Mouse (Mus musculus): ENCODE measurements around the gene Gm42669. TPM values are rescaled to one million over a fixed set of nuclear protein-coding genes. Genes with fewer than 3 reads are reported as not detected.

Gene Gm42669
- 0.08 TPM for polyA plus RNA-seq (2014; fragmentation: Illumina TruSeq; extraction: RNeasy Lipid Tissue Mini Kit (QIAGEN cat#74804); ENCODE audit: insufficient read depth, low read depth, low replicate concordance)

DNA sequence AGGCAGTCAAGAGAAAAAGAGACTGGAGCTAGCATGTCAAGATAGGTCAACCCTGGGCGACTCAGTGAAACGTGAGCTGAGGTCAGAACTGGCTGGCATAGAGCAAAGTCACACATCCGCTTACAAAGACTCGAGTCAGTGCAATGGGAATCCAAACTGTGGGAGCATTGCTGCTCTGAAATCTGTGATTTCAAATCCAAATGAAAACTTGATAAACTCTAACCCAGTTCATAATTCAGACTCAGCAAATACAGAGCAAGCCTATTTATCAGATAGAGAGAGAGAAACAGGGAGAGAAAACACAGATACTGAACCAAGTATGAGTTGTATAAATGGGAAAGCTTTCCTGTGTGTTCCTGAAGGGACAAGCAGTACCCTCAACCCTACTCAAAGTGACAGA is at the start of gene Gm42669:
Gene Gm42669 (plus strand): TSS at position 301 of the 400 bp plus-strand sequence.

DNA sequence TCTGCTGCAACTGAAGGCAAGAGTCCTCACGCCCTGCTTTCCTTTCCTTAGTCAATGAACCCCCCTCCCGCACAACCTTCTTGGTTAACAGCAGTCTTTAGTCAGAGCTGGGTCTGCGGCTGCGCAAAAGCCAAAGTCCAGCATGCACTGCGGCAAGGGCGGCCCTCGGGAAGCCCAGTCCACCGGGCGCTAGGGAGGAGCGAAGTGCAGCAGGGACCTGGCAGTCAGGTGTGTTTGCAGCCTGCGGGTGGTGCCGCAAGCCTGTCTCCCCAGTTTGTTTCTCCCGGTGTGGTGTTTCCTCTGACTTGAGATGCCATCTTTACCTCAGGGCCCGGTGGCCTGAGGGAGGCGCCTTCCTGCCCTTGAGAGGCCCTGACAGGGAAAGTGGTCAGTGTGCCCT is 27.2 kb downstream of the Gm42669 start, which contains the start of gene 1700028K03Rik:
Gene 1700028K03Rik (plus strand): TSS at position 129 of the 400 bp plus-strand sequence.

DNA sequence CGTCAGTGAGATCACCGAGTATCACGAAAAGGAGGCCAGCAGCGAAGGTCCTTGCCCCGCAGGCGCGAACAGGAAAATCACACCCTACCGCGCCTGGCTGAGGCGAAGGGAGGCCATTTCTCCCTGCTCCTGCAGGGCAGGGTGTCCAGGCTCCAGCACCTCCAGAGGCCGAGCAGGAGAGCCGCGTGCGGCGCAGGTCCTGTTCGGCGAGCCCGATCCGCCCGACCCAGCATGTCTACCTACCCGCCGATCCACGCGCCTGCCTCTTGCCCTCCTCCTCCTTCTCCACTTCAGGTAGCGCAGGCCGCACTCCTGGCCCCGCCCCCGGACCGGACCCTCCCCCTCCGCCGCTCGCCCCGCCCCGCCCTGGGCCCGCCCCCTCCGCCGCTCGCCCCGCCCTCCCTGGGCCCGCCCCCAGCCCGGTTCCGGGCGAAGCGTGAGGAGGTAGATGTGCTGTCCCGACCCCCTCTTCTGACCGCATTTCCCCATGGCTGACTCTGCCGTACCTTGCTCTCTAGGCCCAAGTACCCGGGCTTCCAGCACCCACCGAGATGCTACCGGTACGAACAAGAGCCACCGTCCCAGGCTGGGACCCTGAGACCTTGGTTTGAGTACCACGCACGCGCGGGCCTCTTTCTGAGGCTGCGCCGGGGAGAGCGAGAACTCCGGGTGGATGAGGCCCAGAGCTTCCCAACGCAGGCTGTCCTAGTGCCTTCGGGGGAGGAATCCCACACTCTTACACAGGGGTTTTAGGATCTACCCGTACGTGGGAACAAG is 90.1 kb downstream of the Gm42669 start, which contains the start of the genes Rpap2 and Glmn:
Gene Rpap2 (plus strand): TSS at position 73 of the 777 bp plus-strand sequence.
Gene Glmn (minus strand): TSS at position 588 of the 777 bp plus-strand sequence.

Other genes starting within 250 kb of the Gm42669 start
- gene Tgfbr3, start 218.0 kb upstream of the Gm42669 start, polyA plus RNA-seq (2014; fragmentation: Illumina TruSeq; extraction: RNeasy Lipid Tissue Mini Kit (QIAGEN cat#74804); ENCODE audit: insufficient read depth, low read depth, low replicate concordance), result 18.6 TPM
- gene Brdt, start 176.5 kb upstream of the Gm42669 start, polyA plus RNA-seq (2014; fragmentation: Illumina TruSeq; extraction: RNeasy Lipid Tissue Mini Kit (QIAGEN cat#74804); ENCODE audit: insufficient read depth, low read depth, low replicate concordance), result 1.8 TPM
- 2.0 TPM for gene Ephx4, start 104.9 kb upstream of the Gm42669 start, polyA plus RNA-seq (2014; fragmentation: Illumina TruSeq; extraction: RNeasy Lipid Tissue Mini Kit (QIAGEN cat#74804); ENCODE audit: insufficient read depth, low read depth, low replicate concordance)
- not detected for gene Lpcat2b, start 76.1 kb upstream of the Gm42669 start, polyA plus RNA-seq (2014; fragmentation: Illumina TruSeq; extraction: RNeasy Lipid Tissue Mini Kit (QIAGEN cat#74804); ENCODE audit: insufficient read depth, low read depth, low replicate concordance)
- gene Btbd8, start 69.6 kb upstream of the Gm42669 start, polyA plus RNA-seq (2014; fragmentation: Illumina TruSeq; extraction: RNeasy Lipid Tissue Mini Kit (QIAGEN cat#74804); ENCODE audit: insufficient read depth, low read depth, low replicate concordance), result 2.4 TPM
- gene 1700028K03Rik, start 27.1 kb downstream of the Gm42669 start, polyA plus RNA-seq (2014; fragmentation: Illumina TruSeq; extraction: RNeasy Lipid Tissue Mini Kit (QIAGEN cat#74804); ENCODE audit: insufficient read depth, low read depth, low replicate concordance), result not detected
- gene Rpap2, start 89.8 kb downstream of the Gm42669 start, polyA plus RNA-seq (2014; fragmentation: Illumina TruSeq; extraction: RNeasy Lipid Tissue Mini Kit (QIAGEN cat#74804); ENCODE audit: insufficient read depth, low read depth, low replicate concordance), result 7.7 TPM
- 5.1 TPM for gene Glmn, start 90.3 kb downstream of the Gm42669 start, polyA plus RNA-seq (2014; fragmentation: Illumina TruSeq; extraction: RNeasy Lipid Tissue Mini Kit (QIAGEN cat#74804); ENCODE audit: insufficient read depth, low read depth, low replicate concordance)
- 0.37 TPM for gene Gfi1, start 218.4 kb downstream of the Gm42669 start, polyA plus RNA-seq (2014; fragmentation: Illumina TruSeq; extraction: RNeasy Lipid Tissue Mini Kit (QIAGEN cat#74804); ENCODE audit: insufficient read depth, low read depth, low replicate concordance)